Mouse (Mus musculus) cerebellum, postnatal 25 days (tissue): ENCODE measurements around the gene Troap.
A peak's percentile ranks its signal among the peaks of the same experiment; 100 is the strongest.
"Not testable (repeated sequence)": the region's sequence is repeated elsewhere in the genome, so short reads cannot be mapped to it uniquely, and the experiment has no call there.

Experiments used
- DNase-seq, 2 experiments: peaks; one replicate each; pipeline ENCODE4 v3.0.0; 2021; ENCODE audit warnings: mixed read lengths in 2 of 2

Troap gene

GRCm38 (mm10) chr15:99040920-99041856 is 33.2 kb upstream of the Troap start:
- DNase-seq: no peak

GRCm38 (mm10) chr15:99042334-99042733 is 32.0 kb upstream of the Troap start:
- DNase-seq: no peak

GRCm38 (mm10) chr15:99044854-99045253 is 29.5 kb upstream of the Troap start:
- no peak for DNase-seq

GRCm38 (mm10) chr15:99045734-99046133 is 28.6 kb upstream of the Troap start:
- DNase-seq: not testable (repeated sequence)

DNA sequence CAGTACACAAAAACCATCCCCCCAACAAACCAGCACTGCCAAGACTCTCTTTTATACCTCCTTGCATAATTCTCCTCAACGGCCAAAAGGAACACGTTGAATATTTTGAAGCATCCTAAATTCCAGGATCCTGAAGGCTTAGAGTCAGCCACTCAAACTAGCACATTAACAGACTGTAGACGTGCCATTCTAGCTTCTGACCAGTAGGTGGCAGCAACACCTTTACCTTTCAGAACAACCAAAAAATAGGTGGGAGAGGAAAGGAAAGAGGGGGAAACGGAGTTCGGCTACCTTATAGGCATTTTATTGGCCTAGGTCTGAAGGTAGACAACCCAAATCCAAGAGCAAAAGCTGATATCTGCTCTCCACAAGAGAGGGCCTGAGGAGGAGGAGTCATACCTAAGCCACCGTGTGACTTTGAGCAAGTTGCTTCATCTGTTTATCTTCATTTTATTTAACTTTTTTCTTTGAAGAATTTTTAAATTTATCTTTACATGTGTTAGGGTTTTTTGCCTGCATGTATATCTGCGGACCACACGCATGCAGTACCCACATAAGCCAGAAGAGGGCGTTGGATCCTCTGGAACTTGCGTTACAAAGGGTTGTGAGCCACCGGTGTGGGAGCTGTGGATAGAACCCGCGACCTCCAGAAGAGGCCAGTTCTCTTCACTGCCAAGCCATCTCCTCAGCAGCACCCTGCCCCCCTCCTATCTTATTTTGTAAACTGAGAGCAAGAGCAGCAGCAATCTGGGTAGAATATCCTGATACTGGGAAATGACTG is 24.7 kb upstream of the Troap start:
- DNase-seq: peak; percentile 64 to 69

DNA sequence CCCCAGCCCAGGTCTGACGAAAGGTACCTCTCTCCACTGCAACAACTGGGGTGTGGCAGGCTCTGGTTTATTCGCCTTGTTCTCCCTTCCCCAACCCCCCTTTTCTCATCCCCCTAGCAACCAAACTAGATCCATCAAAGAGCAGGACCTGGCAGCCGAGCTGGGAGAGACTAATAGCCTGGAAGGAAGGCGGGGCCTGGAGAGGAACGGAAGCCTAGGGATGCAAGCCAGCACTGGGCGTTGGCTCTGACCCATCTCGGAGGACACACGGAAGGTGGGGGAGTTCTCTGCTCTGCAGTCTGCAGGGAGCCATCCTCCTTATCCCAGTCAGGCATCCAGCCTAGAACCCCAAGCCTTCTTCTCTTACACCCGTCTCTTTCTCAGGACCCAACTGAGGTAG is 21.0 kb upstream of the Troap start:
- DNase-seq: no peak

GRCm38 (mm10) chr15:99055040-99055439 is 19.3 kb upstream of the Troap start, which contains the start of gene Prph:
Gene Prph, plus strand, starts transcription at chr15:99055174.
- DNase-seq: no peak

- peak; percentile 54 to 70 for DNase-seq
Measured at GRCm38 (mm10) chr15:99055511-99055961, 18.8 kb upstream of the Troap start.

DNA sequence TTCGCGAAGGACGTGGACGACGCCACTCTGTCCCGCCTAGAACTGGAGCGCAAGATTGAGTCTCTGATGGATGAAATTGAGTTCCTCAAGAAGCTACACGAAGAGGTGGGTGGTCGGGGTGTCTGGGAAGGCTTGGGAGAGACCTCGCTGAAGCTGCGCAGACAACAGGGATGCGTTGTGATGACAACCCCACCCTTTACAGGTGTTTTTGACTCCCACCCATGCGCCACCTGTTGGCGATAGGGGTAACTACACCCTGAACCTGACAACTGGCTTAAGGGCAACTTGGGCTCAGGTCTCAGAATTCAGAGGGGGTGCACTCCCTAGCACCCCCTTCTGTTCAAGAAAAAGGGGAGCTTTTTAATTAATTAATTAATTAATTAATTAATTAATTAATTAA is 18.0 kb upstream of the Troap start:
- peak; percentile 34 to 65 for DNase-seq

- DNase-seq: no peak
Measured at GRCm38 (mm10) chr15:99065557-99066165, 8.7 kb upstream of the Troap start.

GRCm38 (mm10) chr15:99071988-99072387 is 2.4 kb upstream of the Troap start:
- DNase-seq: no peak

- DNase-seq: peak; percentile 99
Measured at GRCm38 (mm10) chr15:99074600-99075333, 392 bp downstream of the Troap start.

- DNase-seq: not testable (repeated sequence)
Measured at GRCm38 (mm10) chr15:99076011-99076410, 1.6 kb downstream of the Troap start.

- no peak for DNase-seq
Measured at GRCm38 (mm10) chr15:99078181-99078910, 4.0 kb downstream of the Troap start.

DNA sequence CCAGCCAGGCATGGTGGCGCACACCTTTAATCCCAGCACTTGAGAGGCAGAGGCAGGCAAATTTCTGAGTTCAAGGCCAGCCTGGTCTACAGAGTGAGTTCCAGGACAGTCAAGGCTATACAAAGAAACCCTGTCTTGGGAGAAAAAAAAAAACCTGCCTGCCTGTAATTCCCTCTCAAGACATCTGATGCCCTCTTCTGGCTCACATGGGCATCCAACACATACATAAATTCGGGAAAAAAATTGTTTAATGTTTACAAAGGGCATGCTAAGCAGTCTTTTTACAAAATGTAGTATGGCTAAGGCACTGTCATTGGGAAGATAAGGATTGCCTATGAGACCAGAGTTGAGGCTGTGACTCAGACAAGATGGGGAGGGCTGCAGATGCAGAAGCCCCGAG is 5.4 kb downstream of the Troap start:
- DNase-seq: no peak

DNA sequence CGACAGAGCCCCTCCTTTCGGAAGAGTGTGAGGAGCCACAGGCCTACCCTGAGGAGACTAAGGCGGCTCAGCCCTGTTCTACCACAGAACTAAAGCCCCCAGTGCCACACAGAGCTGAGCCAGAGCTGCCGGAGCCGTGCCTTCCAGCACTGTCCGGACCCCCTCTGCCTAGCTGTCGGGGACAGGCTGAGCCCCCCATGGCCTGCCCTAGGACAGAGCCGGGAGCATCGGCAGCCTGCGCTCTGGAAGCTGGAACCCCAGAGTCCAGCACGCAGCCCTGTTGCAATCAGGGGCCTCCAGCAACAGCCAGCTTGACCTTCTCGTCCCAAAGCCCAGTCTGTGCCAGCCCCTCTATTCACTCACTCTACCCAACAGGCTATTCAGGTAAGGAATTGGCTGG is 7.9 kb downstream of the Troap start:
- DNase-seq: no peak

GRCm38 (mm10) chr15:99082840-99083239 is 8.5 kb downstream of the Troap start:
- DNase-seq: no peak

- peak in 1 of 2 experiments; percentile 62 for DNase-seq
Measured at GRCm38 (mm10) chr15:99083258-99083657, 8.9 kb downstream of the Troap start.

DNA sequence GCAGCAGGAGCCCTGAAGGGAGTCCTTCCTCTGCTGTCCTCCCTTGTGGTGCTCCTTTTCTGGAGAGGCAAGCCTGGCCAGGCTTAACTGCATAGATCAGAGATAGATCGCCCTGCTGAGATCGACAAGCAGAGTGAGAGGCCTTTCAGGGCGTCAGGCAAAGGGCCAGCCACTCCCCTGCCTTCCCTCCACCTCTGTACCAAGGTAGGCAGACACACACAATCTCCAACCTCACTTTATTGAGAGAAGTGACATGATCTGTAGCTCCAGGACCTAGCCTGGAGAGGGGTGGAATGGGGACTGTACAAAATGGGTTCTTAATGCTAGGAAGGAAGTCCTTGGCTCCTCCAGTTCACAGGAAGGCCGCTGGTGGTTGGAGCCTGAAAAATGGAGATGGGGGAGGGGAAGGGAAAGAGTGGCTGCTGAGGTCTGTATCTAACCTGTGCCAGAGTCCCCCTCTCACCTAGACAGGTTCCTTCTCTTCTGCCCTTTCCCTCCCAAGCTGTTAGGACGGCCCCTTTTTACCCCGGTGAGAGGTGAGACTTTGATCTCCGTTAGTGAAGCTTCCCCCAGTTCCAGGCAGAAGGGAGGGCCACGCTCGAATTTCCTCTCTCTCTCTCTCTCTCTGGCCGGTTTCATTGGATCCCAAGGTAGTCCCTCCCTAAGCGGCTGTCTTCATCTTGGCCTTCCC is 9.6 kb downstream of the Troap start:
- DNase-seq: no peak

GRCm38 (mm10) chr15:99084618-99085017 is 10.2 kb downstream of the Troap start:
- DNase-seq: no peak

DNA sequence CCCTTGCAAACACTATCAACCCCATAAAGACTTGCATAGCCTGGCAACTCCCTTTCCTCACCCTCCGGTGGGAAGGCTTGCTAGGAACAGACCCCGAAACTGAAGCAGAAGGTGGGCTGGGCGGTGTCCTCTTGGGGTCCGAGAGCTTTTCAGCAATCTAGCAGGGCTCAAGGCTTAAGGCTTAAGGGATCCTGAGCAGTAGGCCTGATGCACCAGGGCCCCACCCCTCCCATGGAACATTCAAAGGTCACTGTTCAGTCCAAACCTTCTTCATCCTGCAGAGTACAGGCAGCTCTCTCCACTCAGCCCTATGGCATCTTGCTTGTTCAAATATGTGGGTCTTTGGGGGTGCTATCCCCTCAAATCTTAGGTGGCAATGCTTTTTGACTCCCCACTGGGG is 11.6 kb downstream of the Troap start:
- DNase-seq: no peak
